Mouse (Mus musculus): ENCODE results near the gene Lair1. TPM values are rescaled to one million over a fixed set of nuclear protein-coding genes. Genes with fewer than 3 reads are reported as not detected.

Gene Lair1
- polyA plus RNA-seq (2015; fragmentation: Nextera tagmentation; extraction: Ambion mirVana): 2.2 and 2.5 TPM in 2 replicates

GRCm38 (mm10) chr7:4063013-4063412 is at the start of gene Lair1:
TSS of gene Lair1 (minus strand) at chr7:4063204.
- 13% methylated on average over 2 of the region's 2 CpGs for WGBS (ENCODE audit: insufficient replicate concordance)
- H3K27me3 ChIP-seq: no peaks in the 10 kb centered on the region
- H3K4me2 ChIP-seq: no peak within 1 kb of the TSS; the same call in 1 of the 2 replicates
- H3K4me3 ChIP-seq (replicated peaks): no peak within 1 kb of the TSS
- no peaks in the 10 kb centered on the region for H3K9me3 ChIP-seq (replicated peaks)
- no peak within 1 kb of the TSS for H3K9ac ChIP-seq
- ATAC-seq (ENCODE audit: insufficient read depth): no peak
- no peaks in the 10 kb centered on the region for H3K36me3 ChIP-seq (replicated peaks)
- H3K27ac ChIP-seq (replicated peaks): peak within 1 kb of the TSS; percentile 48; the same call in 1 of the 2 replicates
- peaks cover 5% of the 10 kb centered on the region; the same call in 1 of the 2 replicates for H3K4me1 ChIP-seq (replicated peaks)

GRCm38 (mm10) chr7:4111766-4112165 is 48.8 kb upstream of the Lair1 start:
- Histone ChIP-seq H3K27ac (replicated peaks) (no peak overlapping the region), H3K9me3 (replicated peaks) (no peaks in the 10 kb centered on the region), H3K4me3 (replicated peaks) (no peak overlapping the region), H3K27me3 (peaks cover 8% of the 10 kb centered on the region; the same call in 1 of the 2 replicates), H3K36me3 (replicated peaks) (no peaks in the 10 kb centered on the region), H3K9ac (no peak overlapping the region), H3K4me2 (no peak overlapping the region), H3K4me1 (replicated peaks) (no peaks in the 10 kb centered on the region)
- 34% methylated on average over 3 of the region's 3 CpGs for WGBS (ENCODE audit: insufficient replicate concordance)
- no peak for ATAC-seq (ENCODE audit: insufficient read depth)

DNA sequence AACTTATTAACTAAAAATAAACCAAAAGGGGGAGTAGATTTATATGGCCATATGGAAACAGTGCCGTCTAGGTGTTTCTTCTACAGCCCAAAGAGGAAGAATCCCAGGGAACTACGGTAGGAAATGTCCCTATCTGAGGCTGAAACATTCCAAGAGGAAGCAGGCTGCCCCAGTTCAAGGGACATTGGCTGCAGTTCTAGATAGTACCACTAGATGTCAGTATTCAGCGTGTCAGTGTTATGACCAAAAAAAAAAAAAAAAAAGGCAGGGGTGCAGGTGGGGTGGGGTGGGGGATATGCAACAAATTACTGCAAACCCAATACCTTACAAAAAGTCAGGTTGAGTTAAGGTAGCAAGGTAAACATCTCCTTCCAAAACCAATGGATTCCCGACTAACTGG is 40.4 kb upstream of the Lair1 start:
- ATAC-seq (ENCODE audit: insufficient read depth): no peak
- 8% methylated on average over 4 of the region's 4 CpGs for WGBS (ENCODE audit: insufficient replicate concordance)
- H3K27me3 ChIP-seq: no peaks in the 10 kb centered on the region
- H3K9me3 ChIP-seq (replicated peaks): no peaks in the 10 kb centered on the region
- H3K4me1 ChIP-seq (replicated peaks): no peaks in the 10 kb centered on the region
- no peak overlapping the region for H3K4me2 ChIP-seq
- no peak overlapping the region for H3K9ac ChIP-seq
- H3K36me3 ChIP-seq (replicated peaks): no peaks in the 10 kb centered on the region
- H3K27ac ChIP-seq (replicated peaks): no peak overlapping the region
- no peak overlapping the region for H3K4me3 ChIP-seq (replicated peaks)

- Histone ChIP-seq H3K36me3 (replicated peaks) (no peaks in the 10 kb centered on the region), H3K9me3 (replicated peaks) (no peaks in the 10 kb centered on the region), H3K4me2 (no peak overlapping the region), H3K4me3 (replicated peaks) (no peak overlapping the region), H3K9ac (no peak overlapping the region), H3K27me3 (no peaks in the 10 kb centered on the region), H3K4me1 (replicated peaks) (no peaks in the 10 kb centered on the region), H3K27ac (replicated peaks) (no peak overlapping the region)
- 67% methylated on average over 5 of the region's 5 CpGs for WGBS (ENCODE audit: insufficient replicate concordance)
- ATAC-seq (ENCODE audit: insufficient read depth): no peak
Observed at GRCm38 (mm10) chr7:4101144-4101543, 38.1 kb upstream of the Lair1 start.

DNA sequence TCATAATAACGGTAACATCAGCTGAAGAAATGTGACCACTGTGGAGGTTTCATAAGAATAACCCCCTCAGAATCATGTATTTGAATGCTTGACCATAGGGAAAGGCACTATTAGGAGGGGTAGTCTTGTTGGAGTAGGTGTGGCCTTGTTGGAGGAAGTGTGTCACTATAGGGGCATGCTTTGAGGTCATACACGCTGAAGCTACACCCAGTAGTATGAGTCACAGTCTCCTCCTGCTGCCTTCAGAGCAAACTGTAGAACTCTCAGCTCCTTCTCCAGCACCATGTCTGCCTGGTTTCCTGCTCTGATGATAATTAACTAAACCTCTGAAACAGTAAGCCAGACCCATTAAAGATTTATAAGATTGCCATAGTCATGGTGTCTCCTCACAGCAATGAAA is 35.8 kb upstream of the Lair1 start:
- H3K4me3 ChIP-seq (replicated peaks): no peak overlapping the region
- H3K36me3 ChIP-seq (replicated peaks): no peaks in the 10 kb centered on the region
- no peak overlapping the region for H3K9ac ChIP-seq
- H3K27me3 ChIP-seq: no peaks in the 10 kb centered on the region
- H3K4me2 ChIP-seq: no peak overlapping the region
- no peak overlapping the region for H3K27ac ChIP-seq (replicated peaks)
- no peak for ATAC-seq (ENCODE audit: insufficient read depth)
- no peaks in the 10 kb centered on the region for H3K9me3 ChIP-seq (replicated peaks)
- 41% methylated on average over 2 of the region's 2 CpGs for WGBS (ENCODE audit: insufficient replicate concordance)
- H3K4me1 ChIP-seq (replicated peaks): no peaks in the 10 kb centered on the region

GRCm38 (mm10) chr7:4098301-4098700 is 35.3 kb upstream of the Lair1 start:
- Histone ChIP-seq H3K27ac (replicated peaks) (no peak overlapping the region), H3K4me2 (no peak overlapping the region), H3K27me3 (no peaks in the 10 kb centered on the region), H3K4me3 (replicated peaks) (no peak overlapping the region), H3K36me3 (replicated peaks) (no peaks in the 10 kb centered on the region), H3K9ac (no peak overlapping the region), H3K9me3 (replicated peaks) (no peaks in the 10 kb centered on the region), H3K4me1 (replicated peaks) (no peaks in the 10 kb centered on the region)
- no peak for ATAC-seq (ENCODE audit: insufficient read depth)
- WGBS (ENCODE audit: insufficient replicate concordance): 58% methylated on average over 2 of the region's 2 CpGs

- Histone ChIP-seq H3K27me3 (no peaks in the 10 kb centered on the region), H3K4me3 (replicated peaks) (no peak overlapping the region), H3K9me3 (replicated peaks) (no peaks in the 10 kb centered on the region), H3K36me3 (replicated peaks) (no peaks in the 10 kb centered on the region), H3K27ac (replicated peaks) (no peak overlapping the region), H3K4me2 (no peak overlapping the region), H3K4me1 (replicated peaks) (peaks cover 29% of the 10 kb centered on the region), H3K9ac (no peak overlapping the region)
- 25% methylated on average over 8 of the region's 8 CpGs for WGBS (ENCODE audit: insufficient replicate concordance)
- no peak for ATAC-seq (ENCODE audit: insufficient read depth)
Observed at GRCm38 (mm10) chr7:4091170-4091569, 28.2 kb upstream of the Lair1 start.

DNA sequence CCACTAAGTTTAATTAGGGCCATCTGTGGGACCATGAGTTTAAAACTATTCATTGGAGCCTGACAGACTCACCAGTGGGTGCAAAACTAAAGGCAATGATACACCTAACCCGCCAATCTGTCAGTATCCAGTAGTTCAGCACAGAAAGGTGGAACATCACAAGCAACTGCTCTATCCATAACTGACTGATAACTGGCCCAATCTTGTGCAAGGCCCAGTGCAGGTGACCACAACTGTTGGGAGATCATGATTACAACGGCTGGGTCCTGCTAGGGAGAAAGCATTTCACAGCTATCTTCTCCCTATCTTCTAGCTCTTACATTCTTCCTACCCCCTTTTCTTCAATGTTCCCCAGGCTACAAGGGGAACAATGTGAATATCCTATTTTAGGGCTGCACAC is 25.7 kb upstream of the Lair1 start:
- Histone ChIP-seq H3K4me1 (replicated peaks) (peaks cover 29% of the 10 kb centered on the region), H3K4me3 (replicated peaks) (no peak overlapping the region), H3K27ac (replicated peaks) (no peak overlapping the region), H3K9ac (no peak overlapping the region), H3K9me3 (replicated peaks) (no peaks in the 10 kb centered on the region), H3K27me3 (no peaks in the 10 kb centered on the region), H3K4me2 (no peak overlapping the region), H3K36me3 (replicated peaks) (no peaks in the 10 kb centered on the region)
- 19% methylated on average over 2 of the region's 2 CpGs for WGBS (ENCODE audit: insufficient replicate concordance)
- peak; percentile 67; the same call in 1 of the 2 replicates for ATAC-seq (ENCODE audit: insufficient read depth)

DNA sequence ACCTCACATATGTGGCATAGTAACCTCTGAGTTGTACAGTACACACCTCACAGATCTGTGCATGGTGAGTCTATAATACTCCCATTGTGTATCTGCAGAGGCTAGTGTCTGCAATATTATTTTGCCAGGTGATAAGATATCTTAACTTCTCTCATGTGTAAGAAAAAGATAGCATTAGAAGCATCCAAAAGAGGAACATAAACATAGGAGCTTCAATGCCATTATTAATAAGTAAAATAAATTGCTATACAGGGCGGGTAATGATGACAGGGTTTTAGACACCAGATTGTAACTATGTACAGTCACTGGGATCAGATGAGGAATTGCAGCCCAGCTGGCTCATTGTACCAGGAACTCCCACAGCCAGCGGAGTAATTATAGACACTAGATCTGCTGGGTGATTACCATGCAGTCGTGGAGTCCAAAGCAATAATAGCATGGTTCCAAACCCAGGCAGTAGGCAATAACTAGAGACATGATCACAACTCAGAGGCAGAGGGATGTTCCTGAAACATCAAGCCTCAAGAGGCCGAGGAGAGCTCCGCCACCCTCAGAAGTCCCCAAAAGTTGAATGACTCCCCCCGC is 25.0 kb upstream of the Lair1 start:
- ATAC-seq (ENCODE audit: insufficient read depth): no peak; the same call in 1 of the 2 replicates
- no peak overlapping the region for H3K4me2 ChIP-seq
- H3K27ac ChIP-seq (replicated peaks): no peak overlapping the region
- WGBS (ENCODE audit: insufficient replicate concordance): 58% methylated on average over 6 of the region's 6 CpGs
- H3K9ac ChIP-seq: no peak overlapping the region
- H3K9me3 ChIP-seq (replicated peaks): no peaks in the 10 kb centered on the region
- peaks cover 32% of the 10 kb centered on the region for H3K4me1 ChIP-seq (replicated peaks)
- H3K4me3 ChIP-seq (replicated peaks): no peak overlapping the region
- H3K27me3 ChIP-seq: no peaks in the 10 kb centered on the region
- H3K36me3 ChIP-seq (replicated peaks): no peaks in the 10 kb centered on the region

DNA sequence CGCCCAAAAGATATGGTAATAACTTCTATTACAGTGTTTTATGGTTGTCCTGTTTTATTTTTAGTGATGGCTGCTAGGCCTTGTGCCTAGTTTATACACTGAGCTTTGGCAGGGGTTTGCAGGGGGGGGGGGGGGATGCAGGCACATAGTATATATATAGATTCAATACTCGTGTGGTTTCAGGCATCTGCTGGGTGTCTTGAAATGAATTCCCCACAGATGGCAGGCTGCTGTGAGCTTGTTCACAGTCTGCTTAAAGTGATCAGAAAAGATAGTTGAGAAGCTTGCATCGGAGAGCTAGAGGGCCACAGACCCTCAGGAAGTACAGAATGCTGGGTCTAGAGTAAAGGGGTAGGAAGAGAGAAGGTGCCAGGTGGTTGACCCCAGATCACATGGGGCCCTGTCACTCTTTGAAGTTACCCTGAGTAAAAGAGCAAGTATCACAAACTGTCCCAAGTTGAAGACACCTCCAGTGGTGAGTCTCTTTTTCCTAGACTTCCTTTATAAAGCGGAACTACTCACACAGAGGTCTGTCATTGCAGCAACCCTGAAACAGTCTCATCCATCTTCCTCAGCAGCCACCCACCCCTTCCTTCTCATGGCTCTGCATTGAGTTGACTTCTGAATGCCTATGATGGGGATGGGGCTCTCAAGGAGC is 24.4 kb upstream of the Lair1 start:
- Histone ChIP-seq H3K9me3 (replicated peaks) (no peaks in the 10 kb centered on the region), H3K27me3 (no peaks in the 10 kb centered on the region), H3K4me3 (replicated peaks) (no peak overlapping the region), H3K9ac (no peak overlapping the region), H3K4me2 (no peak overlapping the region), H3K27ac (replicated peaks) (peak overlapping the region; percentile 38; the same call in 1 of the 2 replicates), H3K36me3 (replicated peaks) (no peaks in the 10 kb centered on the region), H3K4me1 (replicated peaks) (peaks cover 32% of the 10 kb centered on the region)
- no peak for ATAC-seq (ENCODE audit: insufficient read depth)
- 40% methylated on average over 4 of the region's 4 CpGs for WGBS (ENCODE audit: insufficient replicate concordance)

- no peaks in the 10 kb centered on the region for H3K27me3 ChIP-seq
- no peaks in the 10 kb centered on the region for H3K9me3 ChIP-seq (replicated peaks)
- H3K4me2 ChIP-seq: no peak overlapping the region
- H3K9ac ChIP-seq: no peak overlapping the region
- no peak overlapping the region for H3K27ac ChIP-seq (replicated peaks)
- H3K4me1 ChIP-seq (replicated peaks): peaks cover 22% of the 10 kb centered on the region
- ATAC-seq (ENCODE audit: insufficient read depth): no peak
- H3K36me3 ChIP-seq (replicated peaks): no peaks in the 10 kb centered on the region
- no peak overlapping the region for H3K4me3 ChIP-seq (replicated peaks)
Observed at GRCm38 (mm10) chr7:4085562-4085961, 22.6 kb upstream of the Lair1 start.

GRCm38 (mm10) chr7:4084161-4084560 is 21.2 kb upstream of the Lair1 start:
- 58% methylated on average over 6 of the region's 6 CpGs for WGBS (ENCODE audit: insufficient replicate concordance)
- Histone ChIP-seq H3K27me3 (no peaks in the 10 kb centered on the region), H3K9ac (no peak overlapping the region), H3K4me3 (replicated peaks) (no peak overlapping the region), H3K27ac (replicated peaks) (no peak overlapping the region), H3K4me1 (replicated peaks) (peaks cover 25% of the 10 kb centered on the region; the same call in 1 of the 2 replicates), H3K9me3 (replicated peaks) (no peaks in the 10 kb centered on the region), H3K4me2 (no peak overlapping the region), H3K36me3 (replicated peaks) (no peaks in the 10 kb centered on the region)
- ATAC-seq (ENCODE audit: insufficient read depth): no peak
